Mouse (Mus musculus) C2C12 (cell line): Measurements from ENCODE around the gene Kdm2b.

Experiments used
- CEBPB ChIP-seq: IDR thresholded peaks from one replicate; pipeline ENCODE4 v1.6.1; 2011; ENCODE audit warnings: low read depth, mild to moderate bottlenecking, control low read depth, moderate library complexity
- CTCF ChIP-seq: IDR thresholded peaks from one replicate; pipeline ENCODE4 v1.5.1; 2011; ENCODE audit not compliant: control insufficient read depth, insufficient read depth, insufficient read length
- MAX ChIP-seq: IDR thresholded peaks from one replicate; pipeline ENCODE4 v1.6.1; 2011; ENCODE audit warnings: mild to moderate bottlenecking, control low read depth

- TF ChIP-seq MAX (no peak), CTCF (no peak), CEBPB (no peak)
Measured at GRCm38 (mm10) chr5:122930991-122931390, 58.6 kb downstream of the Kdm2b start.
